Mouse (Mus musculus): ENCODE data around the gene Slc26a1. TPM values are rescaled to one million over a fixed set of nuclear protein-coding genes. Genes with fewer than 3 reads are reported as not detected.
A peak's percentile ranks its signal among the peaks of the same experiment; 100 is the strongest.

Slc26a1 gene
- polyA plus RNA-seq, 1 experiment from 2014 or later: 2.1 TPM

DNA sequence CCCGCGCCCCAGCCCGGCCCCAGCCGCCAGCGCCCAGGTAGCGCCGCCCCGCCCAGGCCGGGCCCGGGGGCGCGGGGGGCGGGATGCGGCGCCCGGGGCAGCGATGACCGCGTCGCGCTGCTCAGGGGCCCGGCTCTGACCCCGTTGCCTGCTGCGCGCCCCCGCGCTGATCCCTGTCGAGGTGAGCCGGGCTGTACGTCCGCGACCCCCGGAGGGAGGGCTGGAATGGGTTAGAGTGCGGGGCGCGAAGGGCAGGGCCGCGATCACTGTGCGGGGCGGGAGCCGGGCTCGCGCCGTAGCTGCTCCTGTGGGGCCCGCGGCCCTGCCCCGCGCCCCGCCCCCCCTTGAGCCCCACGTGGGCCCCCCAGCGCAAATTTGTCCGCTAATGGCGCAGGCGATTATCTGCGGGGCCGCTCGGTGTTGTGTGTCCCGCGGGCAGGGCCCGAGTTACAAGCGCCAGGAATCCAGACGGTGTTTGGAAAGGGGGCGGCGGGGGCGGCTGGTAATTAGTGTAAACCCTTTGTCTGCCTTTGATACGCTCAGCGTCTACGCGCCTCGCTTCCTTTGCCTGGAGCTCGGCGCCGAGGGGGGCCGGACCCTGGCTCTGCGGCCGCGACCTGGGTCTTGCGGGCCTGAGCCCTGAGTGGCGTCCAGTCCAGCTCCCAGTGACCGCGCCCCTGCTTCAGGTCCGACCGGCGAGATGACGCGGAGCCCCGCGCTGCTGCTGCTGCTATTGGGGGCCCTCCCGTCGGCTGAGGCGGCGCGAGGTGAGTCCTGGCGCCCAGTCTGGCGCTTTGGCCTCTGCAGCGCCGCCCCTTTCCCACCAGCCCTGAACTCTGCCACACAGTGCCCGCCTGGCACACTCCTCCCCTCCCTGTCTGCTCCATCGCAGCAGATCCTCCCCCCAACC lies 19.2 kb upstream of the Slc26a1 start:
- no peak for TF ChIP-seq CTCF (IDR thresholded peaks at IDR 0.05; ENCODE audit: low read depth)
- H3K27me3 ChIP-seq (replicated peaks; ENCODE audit: control insufficient read depth, insufficient read depth, low read length): no peaks in the 10 kb centered on the region
- H3K4me3 ChIP-seq (ENCODE audit: low read depth, low read length): peak overlapping the region; percentile 96
- ATAC-seq: peak; percentile 46
- no peaks in the 10 kb centered on the region for H3K36me3 ChIP-seq (ENCODE audit: control insufficient read depth, insufficient read depth)
- H3K9me3 ChIP-seq (ENCODE audit: control insufficient read depth): no peaks in the 10 kb centered on the region
- H3K9ac ChIP-seq (ENCODE audit: low read depth, low read length): peak overlapping the region; percentile 83
- WGBS: under 1% methylated on average over 81 of the region's 99 CpGs
- peak overlapping the region; percentile 54 for H3K27ac ChIP-seq (ENCODE audit: low read depth, low read length)
- peaks cover 4% of the 10 kb centered on the region; the same call in 1 of the 2 replicates for H3K4me1 ChIP-seq (replicated peaks; ENCODE audit: control insufficient read depth, insufficient read depth, low read length)
- peak overlapping the region; percentile 96 for H3K4me2 ChIP-seq (replicated peaks; ENCODE audit: low read depth)

GRCm38 (mm10) chr5:108693872-108694288 lies 18.5 kb upstream of the Slc26a1 start:
- Histone ChIP-seq H3K4me2 (replicated peaks; ENCODE audit: low read depth) (peak overlapping the region; percentile 96), H3K36me3 (ENCODE audit: control insufficient read depth, insufficient read depth) (no peaks in the 10 kb centered on the region), H3K27me3 (replicated peaks; ENCODE audit: control insufficient read depth, insufficient read depth, low read length) (no peaks in the 10 kb centered on the region), H3K4me1 (replicated peaks; ENCODE audit: control insufficient read depth, insufficient read depth, low read length) (peaks cover 4% of the 10 kb centered on the region; the same call in 1 of the 2 replicates), H3K4me3 (ENCODE audit: low read depth, low read length) (peak overlapping the region; percentile 96), H3K9ac (ENCODE audit: low read depth, low read length) (peak overlapping the region; percentile 83), H3K9me3 (ENCODE audit: control insufficient read depth) (no peaks in the 10 kb centered on the region), H3K27ac (ENCODE audit: low read depth, low read length) (peak overlapping the region; percentile 54)
- TF ChIP-seq CTCF (IDR thresholded peaks at IDR 0.05; ENCODE audit: low read depth): no peak
- ATAC-seq: peak; percentile 91
- 2% methylated on average over 20 of the region's 43 CpGs for WGBS

- TF ChIP-seq CTCF (IDR thresholded peaks at IDR 0.05; ENCODE audit: low read depth): peak; percentile 71
- Histone ChIP-seq H3K4me1 (replicated peaks; ENCODE audit: control insufficient read depth, insufficient read depth, low read length) (peaks cover 4% of the 10 kb centered on the region; the same call in 1 of the 2 replicates), H3K36me3 (ENCODE audit: control insufficient read depth, insufficient read depth) (no peaks in the 10 kb centered on the region), H3K4me2 (replicated peaks; ENCODE audit: low read depth) (peak within 1 kb of the TSS; percentile 96), H3K27ac (ENCODE audit: low read depth, low read length) (no peak within 1 kb of the TSS), H3K9me3 (ENCODE audit: control insufficient read depth) (no peaks in the 10 kb centered on the region), H3K27me3 (replicated peaks; ENCODE audit: control insufficient read depth, insufficient read depth, low read length) (no peaks in the 10 kb centered on the region), H3K9ac (ENCODE audit: low read depth, low read length) (peak within 1 kb of the TSS; percentile 26; the same call in 1 of the 2 replicates), H3K4me3 (ENCODE audit: low read depth, low read length) (peak within 1 kb of the TSS; percentile 96)
- peak; percentile 32; the same call in 1 of the 2 replicates for ATAC-seq
- 3% methylated on average over 16 of the region's 18 CpGs for WGBS
Observed at GRCm38 (mm10) chr5:108692271-108692670, 16.9 kb upstream of the Slc26a1 start, which contains the start of gene Fgfrl1. Gene Fgfrl1 (plus strand): TSS chr5:108692382.

DNA sequence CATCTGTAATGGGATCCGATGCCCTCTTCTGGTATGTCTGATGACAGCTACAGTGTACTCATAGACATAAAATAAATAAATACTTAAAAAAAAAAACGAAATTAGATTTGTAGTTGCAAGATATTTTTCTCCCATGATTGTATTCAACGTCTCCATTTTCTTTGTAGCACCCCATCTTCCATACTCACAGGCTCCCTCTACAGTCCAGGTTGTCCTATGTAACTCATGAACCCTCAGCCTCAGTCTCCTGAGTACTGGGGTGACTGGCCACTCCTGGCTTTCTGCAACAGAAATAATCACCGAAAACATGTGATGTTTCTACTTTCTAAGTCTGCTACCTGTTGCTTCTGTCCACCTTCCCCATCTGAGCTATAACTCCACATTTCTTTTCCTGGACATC lies 15.8 kb upstream of the Slc26a1 start:
- peak; percentile 52 for TF ChIP-seq CTCF (IDR thresholded peaks at IDR 0.05; ENCODE audit: low read depth)
- no peak for ATAC-seq
- no peak overlapping the region for H3K9ac ChIP-seq (ENCODE audit: low read depth, low read length)
- H3K4me3 ChIP-seq (ENCODE audit: low read depth, low read length): no peak overlapping the region
- H3K36me3 ChIP-seq (ENCODE audit: control insufficient read depth, insufficient read depth): no peaks in the 10 kb centered on the region
- H3K27me3 ChIP-seq (replicated peaks; ENCODE audit: control insufficient read depth, insufficient read depth, low read length): no peaks in the 10 kb centered on the region
- peaks cover 4% of the 10 kb centered on the region; the same call in 1 of the 2 replicates for H3K4me1 ChIP-seq (replicated peaks; ENCODE audit: control insufficient read depth, insufficient read depth, low read length)
- H3K4me2 ChIP-seq (replicated peaks; ENCODE audit: low read depth): no peak overlapping the region
- WGBS: 73% methylated on average over 4 of the region's 4 CpGs
- H3K9me3 ChIP-seq (ENCODE audit: control insufficient read depth): no peaks in the 10 kb centered on the region
- no peak overlapping the region for H3K27ac ChIP-seq (ENCODE audit: low read depth, low read length)

GRCm38 (mm10) chr5:108689091-108689490 lies 13.7 kb upstream of the Slc26a1 start:
- Histone ChIP-seq H3K9me3 (ENCODE audit: control insufficient read depth) (no peaks in the 10 kb centered on the region), H3K36me3 (ENCODE audit: control insufficient read depth, insufficient read depth) (no peaks in the 10 kb centered on the region; the same call in 1 of the 2 replicates), H3K27me3 (replicated peaks; ENCODE audit: control insufficient read depth, insufficient read depth, low read length) (no peaks in the 10 kb centered on the region), H3K4me1 (replicated peaks; ENCODE audit: control insufficient read depth, insufficient read depth, low read length) (peaks cover 4% of the 10 kb centered on the region; the same call in 1 of the 2 replicates), H3K4me2 (replicated peaks; ENCODE audit: low read depth) (no peak overlapping the region), H3K27ac (ENCODE audit: low read depth, low read length) (no peak overlapping the region), H3K9ac (ENCODE audit: low read depth, low read length) (no peak overlapping the region), H3K4me3 (ENCODE audit: low read depth, low read length) (no peak overlapping the region)
- ATAC-seq: no peak
- TF ChIP-seq CTCF (IDR thresholded peaks at IDR 0.05; ENCODE audit: low read depth): no peak
- 78% methylated on average over 5 of the region's 5 CpGs for WGBS

GRCm38 (mm10) chr5:108680871-108681270 lies 5.5 kb upstream of the Slc26a1 start:
- no peaks in the 10 kb centered on the region for H3K27me3 ChIP-seq (replicated peaks; ENCODE audit: control insufficient read depth, insufficient read depth, low read length)
- TF ChIP-seq CTCF (IDR thresholded peaks at IDR 0.05; ENCODE audit: low read depth): no peak
- WGBS: 95% methylated on average over 6 of the region's 6 CpGs
- H3K4me1 ChIP-seq (replicated peaks; ENCODE audit: control insufficient read depth, insufficient read depth, low read length): peaks cover 11% of the 10 kb centered on the region
- H3K27ac ChIP-seq (ENCODE audit: low read depth, low read length): no peak overlapping the region
- no peaks in the 10 kb centered on the region; the same call in 1 of the 2 replicates for H3K36me3 ChIP-seq (ENCODE audit: control insufficient read depth, insufficient read depth)
- ATAC-seq: no peak
- no peaks in the 10 kb centered on the region for H3K9me3 ChIP-seq (ENCODE audit: control insufficient read depth)
- no peak overlapping the region for H3K4me3 ChIP-seq (ENCODE audit: low read depth, low read length)
- H3K9ac ChIP-seq (ENCODE audit: low read depth, low read length): no peak overlapping the region
- H3K4me2 ChIP-seq (replicated peaks; ENCODE audit: low read depth): no peak overlapping the region

All from intestine, postnatal 0 days (tissue).